Mouse (Mus musculus) T-helper 2 cell (primary cell): ENCODE data around the gene Gm3187.
"Not testable (repeated sequence)": the region's sequence is repeated elsewhere in the genome, so short reads cannot be mapped to it uniquely, and the experiment has no call there.

Source experiments
- in situ Hi-C: fragments of 300-600 bp; cut with MboI, MseI; formaldehyde crosslinking; loops from one replicate; pipeline ENCODE4 v1.15.1; 2025; ENCODE audit warnings: high pct_unique_total_duplicates

The Gm3187 gene

DNA sequence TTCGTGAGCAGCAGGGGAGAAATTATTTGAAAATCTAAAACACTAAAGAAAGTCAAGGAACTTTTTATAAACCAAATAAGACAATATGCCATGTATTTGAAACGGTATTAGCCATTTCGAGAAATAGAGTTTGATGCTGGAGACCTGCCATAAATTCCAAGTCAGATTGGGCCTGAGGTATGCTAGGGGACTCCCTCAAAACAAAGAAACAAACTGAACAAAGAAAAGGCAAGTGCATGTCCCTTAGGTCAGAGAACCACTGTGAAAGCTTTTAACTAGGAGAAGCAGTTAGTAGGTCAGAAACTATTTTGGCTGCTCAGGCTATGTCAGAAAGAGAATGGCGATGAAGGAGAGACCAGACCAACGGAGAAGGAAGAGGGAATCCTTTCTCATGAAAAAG, at the start of gene Gm3187:
TSS of gene Gm3187 (plus strand) at position 301 of the 400 bp plus-strand sequence.
- in situ Hi-C loops = not testable (repeated sequence)

DNA sequence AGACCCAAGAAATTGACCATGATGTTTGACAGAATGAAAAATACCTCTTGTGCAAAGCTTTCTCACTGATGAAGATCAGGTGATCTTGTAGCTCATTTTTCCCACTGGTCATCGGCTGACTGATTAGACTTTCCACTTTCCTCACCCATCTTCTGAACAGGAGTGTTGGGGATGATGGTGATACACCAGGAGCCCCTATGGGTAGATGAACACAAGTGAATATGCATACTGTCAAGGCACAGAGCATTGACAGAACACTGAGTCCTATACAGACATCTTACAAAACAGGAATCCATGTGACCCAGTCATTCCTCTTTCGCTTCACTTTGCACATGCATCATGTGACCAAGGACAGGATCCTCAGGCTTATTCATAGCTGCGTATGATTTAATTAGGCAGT, 28.6 kb upstream of the Gm3187 start, which contains the start of gene Gm3194:
TSS of gene Gm3194 (minus strand) at position 101 of the 400 bp plus-strand sequence.
- in situ Hi-C loops = not testable (repeated sequence)

DNA sequence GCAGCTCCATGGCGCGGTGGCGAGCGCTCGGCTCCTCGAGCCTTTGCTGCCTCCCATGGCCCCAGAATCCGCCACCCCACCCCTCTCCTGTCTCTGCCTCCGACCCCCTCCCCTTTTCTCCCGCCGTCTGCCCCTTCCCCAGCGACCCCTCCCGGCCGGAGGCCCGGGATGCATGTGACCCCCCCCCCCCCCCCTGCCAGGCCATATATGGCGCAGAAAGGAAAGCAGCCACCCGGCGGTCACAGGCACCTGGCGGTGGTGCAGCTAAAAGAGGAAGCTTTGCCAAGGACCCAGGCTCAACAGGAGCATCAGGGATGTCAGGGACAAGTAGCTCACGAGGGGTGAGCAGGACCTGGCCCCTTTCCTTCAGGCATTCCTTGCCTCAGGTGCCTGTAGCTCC, 23.5 kb upstream of the Gm3187 start:
- in situ Hi-C loops = not testable (repeated sequence)

DNA sequence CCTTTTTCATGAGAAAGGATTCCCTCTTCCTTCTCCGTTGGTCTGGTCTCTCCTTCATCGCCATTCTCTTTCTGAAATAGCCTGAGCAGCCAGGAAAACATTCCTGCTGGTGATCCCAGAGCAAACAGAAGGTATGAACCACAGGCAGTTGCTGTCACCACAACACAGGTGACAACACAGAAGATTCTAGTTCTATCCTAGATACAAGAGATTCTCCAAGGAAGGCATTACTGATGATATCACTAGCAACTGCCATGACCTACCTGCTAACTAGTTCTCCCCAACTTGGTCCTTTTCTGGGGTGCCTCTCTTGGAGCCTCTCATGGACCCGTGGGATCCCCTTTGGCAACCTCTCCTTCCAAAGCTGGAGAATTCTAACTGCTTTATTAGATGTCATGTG, 6.3 kb upstream of the Gm3187 start, which contains the start of gene Gm8246:
TSS of gene Gm8246 (minus strand) at position 101 of the 400 bp plus-strand sequence.
- in situ Hi-C loops = not testable (repeated sequence)

DNA sequence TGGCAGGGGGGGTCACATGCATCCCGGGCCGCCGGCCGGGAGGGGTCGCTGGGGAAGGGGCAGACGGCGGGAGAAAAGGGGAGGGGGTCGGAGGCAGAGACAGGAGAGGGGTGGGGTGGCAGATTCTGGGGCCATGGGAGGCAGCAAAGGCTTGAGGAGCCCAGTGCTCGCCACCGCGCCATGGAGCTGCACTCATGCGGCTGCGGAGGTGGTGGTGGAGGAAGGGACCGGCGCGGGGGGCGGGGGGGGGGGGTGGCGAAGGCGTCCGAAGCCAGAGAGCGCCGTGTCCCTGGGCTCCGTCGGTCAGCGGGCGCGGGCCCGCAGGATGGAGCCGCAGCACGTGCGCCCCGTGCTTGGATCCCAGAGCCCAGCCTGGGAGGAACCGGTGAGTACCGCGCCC, 17.4 kb downstream of the Gm3187 start, which contains the start of gene Gm3488:
TSS of gene Gm3488 (plus strand) at position 301 of the 400 bp plus-strand sequence.
- in situ Hi-C loops = not testable (repeated sequence)

DNA sequence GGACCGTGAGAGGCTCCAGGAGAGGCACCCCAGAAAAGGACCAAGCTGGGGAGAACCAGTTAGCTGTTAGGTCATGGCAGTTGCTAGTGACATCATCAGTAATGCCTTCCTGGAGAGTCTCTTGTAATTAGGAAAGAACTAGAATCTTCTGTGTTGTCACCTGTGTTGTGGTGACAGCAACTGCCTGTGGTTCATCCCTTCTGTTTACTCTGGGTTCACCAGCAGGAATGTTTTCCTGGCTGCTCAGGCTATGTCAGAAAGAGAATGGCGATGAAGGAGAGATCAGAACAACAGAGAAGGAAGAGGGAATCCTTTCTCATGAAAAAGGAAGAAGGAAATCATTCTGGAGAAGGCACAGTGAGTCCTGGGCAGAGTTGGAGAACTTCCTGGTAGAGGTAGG, 54.2 kb downstream of the Gm3187 start, which contains the start of gene Gm3532:
TSS of gene Gm3532 (plus strand) at position 301 of the 400 bp plus-strand sequence.
- in situ Hi-C loops = not testable (repeated sequence)
